Mouse (Mus musculus) neural tube, embryonic 11.5 days (tissue): ENCODE results near the gene Rrp12. TPM values are rescaled to one million over a fixed set of nuclear protein-coding genes. Genes with fewer than 3 reads are reported as not detected.

Source experiments
- ATAC-seq: fragments of 200-750 bp; cut with Nextera tagmentation; 2 replicates; pipeline ENCODE4 v1.8.0; 2017; ENCODE audit warnings: moderate number of reproducible peaks, mild to moderate bottlenecking, moderate TSS enrichment, moderate library complexity; ENCODE audit not compliant: insufficient read depth, low FRiP score, low TSS enrichment
- DNase-seq: peaks from one replicate; pipeline ENCODE4 v3.0.0-alpha.2; 2015; ENCODE audit warnings: low spot score
- H3K27ac ChIP-seq: fragments of 300-500 bp; sonication (generic); 2 replicates; pipeline ENCODE4 v1.5.1; 2014; ENCODE audit warnings: low read depth, mild to moderate bottlenecking, low read length
- H3K27me3 ChIP-seq: fragments of 300-500 bp; sonication (generic); 2 replicates; pipeline ENCODE4 v1.6.1; 2014; ENCODE audit warnings: mild to moderate bottlenecking, low read length, mixed read lengths; ENCODE audit not compliant: control insufficient read depth, insufficient read depth
- H3K36me3 ChIP-seq: fragments of 300-500 bp; sonication (generic); 2 replicates; pipeline ENCODE4 v1.6.1; 2014; ENCODE audit warnings: mild to moderate bottlenecking, low read length, moderate library complexity, mixed read lengths; ENCODE audit not compliant: control insufficient read depth, insufficient read depth
- H3K4me1 ChIP-seq: fragments of 300-500 bp; sonication (generic); 2 replicates; pipeline ENCODE4 v1.6.1; 2014; ENCODE audit warnings: low read length, mixed read lengths; ENCODE audit not compliant: control insufficient read depth, insufficient read depth
- H3K4me2 ChIP-seq: fragments of 300-500 bp; sonication (generic); 2 replicates; pipeline ENCODE4 v1.6.1; 2014; ENCODE audit warnings: low read depth, mild to moderate bottlenecking, moderate library complexity
- H3K4me3 ChIP-seq: fragments of 300-500 bp; sonication (generic); 2 replicates; pipeline ENCODE4 v1.5.1; 2014; ENCODE audit warnings: low read depth, low read length
- H3K9ac ChIP-seq: fragments of 300-500 bp; sonication (generic); 2 replicates; pipeline ENCODE4 v1.6.1; 2014; ENCODE audit warnings: mild to moderate bottlenecking, low read length
- H3K9me3 ChIP-seq: fragments of 300-500 bp; sonication (generic); 2 replicates; pipeline ENCODE4 v1.6.1; 2016; ENCODE audit warnings: low read length; ENCODE audit not compliant: control insufficient read depth
- WGBS: fragments of 180-500 bp; shearing (Covaris S2); extraction: QIAGEN DNeasy Blood & Tissue Kit; methylation state at CpG from one replicate; pipeline ENCODE4 v1.1.7; 2014; 5-methylcytosine and 5-hydroxymethylcytosine counted together
- polyA plus RNA-seq: library from polyadenylated mRNA; unstranded; fragments of >200 nt; fragmentation: Nextera tagmentation; extraction: Ambion mirVana; gene quantifications from 2 replicates; pipeline ENCODE4 v1.2.1, GENCODE M21; 2014

Gene Rrp12
- polyA plus RNA-seq, 1 experiment from 2014 or later, result 20.2 TPM

- Histone ChIP-seq H3K27ac (no peak overlapping the region), H3K9me3 (no peaks in the 10 kb centered on the region), H3K9ac (no peak overlapping the region), H3K27me3 (no peaks in the 10 kb centered on the region), H3K4me1 (peaks cover 11% of the 10 kb centered on the region), H3K36me3 (no peaks in the 10 kb centered on the region), H3K4me2 (no peak overlapping the region), H3K4me3 (no peak overlapping the region)
- DNase-seq (no peak), ATAC-seq (no peak)
- 93% methylated on average over 3 of the region's 3 CpGs for WGBS
These were observed 12.8 kb upstream of the Rrp12 start for GRCm38 (mm10) chr19:41908736-41909135.

GRCm38 (mm10) chr19:41907079-41907760, 11.2 kb upstream of the Rrp12 start:
- no peak overlapping the region for H3K4me3 ChIP-seq
- no peak for DNase-seq

DNA sequence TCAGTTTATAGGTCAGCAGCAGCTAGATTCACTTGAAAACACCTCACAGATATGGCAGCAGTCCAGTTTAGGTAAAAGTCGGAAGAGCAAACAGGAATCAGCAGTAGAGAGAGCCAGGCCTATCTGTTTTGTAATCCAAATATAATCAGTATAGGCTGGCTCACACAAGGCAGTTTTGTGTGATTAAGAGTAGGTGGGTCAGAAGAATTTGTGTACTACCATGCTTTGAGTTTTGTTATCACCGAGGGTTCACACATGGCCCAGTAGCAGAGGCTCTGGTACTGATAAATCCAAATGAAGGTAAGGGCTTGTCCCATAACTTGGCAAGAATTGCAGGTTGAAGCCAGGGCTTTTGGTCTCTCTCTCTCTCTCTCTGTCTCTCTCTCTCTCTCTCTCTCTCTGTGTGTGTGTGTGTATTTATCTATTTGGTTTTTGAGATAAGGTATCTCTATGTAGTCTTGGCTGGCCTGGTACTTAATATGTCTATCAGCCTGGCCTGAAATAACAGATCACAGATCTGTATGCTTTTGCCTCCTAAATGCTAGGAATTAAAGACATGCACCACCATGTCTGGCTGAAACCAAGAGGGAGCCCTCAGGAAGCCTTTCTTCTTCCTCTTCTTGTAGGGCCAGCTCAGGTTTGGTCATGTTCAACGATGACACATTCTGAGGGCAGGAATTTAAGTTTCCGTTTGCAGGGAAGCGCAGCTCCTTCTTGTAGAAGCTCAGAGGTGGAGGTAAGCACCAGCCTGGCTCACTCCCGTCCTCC, 10.5 kb upstream of the Rrp12 start:
- 64% methylated on average over 6 of the region's 6 CpGs for WGBS
- Histone ChIP-seq H3K9me3 (no peaks in the 10 kb centered on the region), H3K4me1 (no peaks in the 10 kb centered on the region), H3K9ac (no peak overlapping the region), H3K4me3 (no peak overlapping the region), H3K27me3 (no peaks in the 10 kb centered on the region), H3K27ac (no peak overlapping the region), H3K4me2 (no peak overlapping the region), H3K36me3 (no peaks in the 10 kb centered on the region)
- DNase-seq, result no peak
- no peak for ATAC-seq

More at GRCm38 (mm10) chr19:41907079-41907760, 11.2 kb upstream of the Rrp12 start:
- Histone ChIP-seq H3K4me1 (no peaks in the 10 kb centered on the region), H3K4me2 (no peak overlapping the region), H3K9ac (no peak overlapping the region), H3K27me3 (no peaks in the 10 kb centered on the region), H3K27ac (no peak overlapping the region), H3K9me3 (no peaks in the 10 kb centered on the region), H3K36me3 (no peaks in the 10 kb centered on the region)
- no peak for ATAC-seq
- 60% methylated on average over 8 of the region's 8 CpGs for WGBS

DNA sequence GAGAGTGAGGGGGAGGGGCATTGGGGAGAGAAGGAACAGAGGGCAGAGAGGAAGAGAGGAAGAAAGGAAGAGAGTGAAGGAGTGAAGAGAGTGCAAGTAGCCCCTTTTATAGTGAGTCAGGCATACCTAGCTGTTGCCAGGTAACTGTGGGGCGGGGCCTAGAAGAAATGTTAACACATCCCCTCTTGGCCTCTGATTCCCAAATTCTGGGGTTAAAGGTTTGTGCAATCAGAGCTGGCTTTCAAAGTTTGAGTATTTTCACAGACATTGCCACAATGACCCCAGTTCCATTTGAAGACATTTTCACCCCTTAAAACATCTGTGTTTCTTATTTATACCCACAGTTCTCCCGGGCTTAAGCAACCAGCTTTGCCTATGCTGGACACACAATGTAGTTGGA, 9.3 kb upstream of the Rrp12 start:
- no peak for DNase-seq
- WGBS, result 74% methylated on average over 2 of the region's 2 CpGs
- ATAC-seq, result no peak

DNA sequence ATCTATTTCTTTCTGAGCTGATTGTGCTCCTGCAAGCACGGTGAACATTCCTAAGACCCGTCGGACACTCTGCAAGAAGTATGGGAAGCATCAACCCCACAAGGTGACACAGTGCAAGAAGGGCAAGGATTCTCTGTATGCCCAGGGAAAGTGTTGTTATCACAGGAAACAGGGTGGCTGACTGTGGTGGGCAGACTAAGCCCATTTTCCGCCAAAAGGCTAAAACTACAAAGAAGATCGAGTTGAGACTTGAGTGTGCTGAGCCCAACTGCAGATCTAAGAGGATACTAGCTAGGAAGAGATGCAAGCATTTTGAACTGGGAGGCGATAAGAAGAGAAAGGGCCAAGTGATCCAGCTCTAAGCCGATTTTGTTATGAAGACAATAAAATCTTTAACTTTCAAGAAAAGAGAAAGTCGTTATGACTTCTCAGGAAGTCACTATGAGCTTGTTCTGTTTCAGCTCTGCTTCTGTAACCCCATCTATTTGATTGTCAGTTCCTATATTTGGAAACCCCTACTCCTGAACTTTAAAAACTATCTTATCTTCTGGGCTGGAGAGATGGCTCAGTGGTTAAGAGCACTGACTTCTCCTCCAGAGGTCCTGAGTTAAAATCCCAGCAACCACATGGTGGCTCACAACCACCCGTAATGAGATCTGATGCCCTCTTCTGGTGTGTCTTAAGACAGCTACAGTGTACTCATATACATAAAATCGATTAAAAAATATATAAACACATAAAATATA, 7.0 kb upstream of the Rrp12 start:
- no peaks in the 10 kb centered on the region for H3K27me3 ChIP-seq
- WGBS, result 88% methylated on average over 10 of the region's 10 CpGs
- ATAC-seq, result no peak

More for the DNA sequence above, 9.3 kb upstream of the Rrp12 start:
- Histone ChIP-seq H3K27ac (no peak overlapping the region), H3K27me3 (no peaks in the 10 kb centered on the region), H3K4me1 (no peaks in the 10 kb centered on the region), H3K4me3 (no peak overlapping the region), H3K9me3 (no peaks in the 10 kb centered on the region), H3K36me3 (no peaks in the 10 kb centered on the region), H3K9ac (no peak overlapping the region), H3K4me2 (no peak overlapping the region)

GRCm38 (mm10) chr19:41901696-41902095, 5.7 kb upstream of the Rrp12 start:
- Histone ChIP-seq H3K4me3 (no peak overlapping the region), H3K27ac (no peak overlapping the region), H3K36me3 (no peaks in the 10 kb centered on the region), H3K4me1 (no peaks in the 10 kb centered on the region), H3K9me3 (no peaks in the 10 kb centered on the region), H3K27me3 (no peaks in the 10 kb centered on the region), H3K4me2 (no peak overlapping the region), H3K9ac (no peak overlapping the region)
- no peak for DNase-seq
- ATAC-seq, result no peak
- WGBS, result 55% methylated on average over 2 of the region's 2 CpGs

More for the DNA sequence above, 7.0 kb upstream of the Rrp12 start:
- Histone ChIP-seq H3K4me2 (no peak overlapping the region), H3K27ac (no peak overlapping the region), H3K4me1 (no peaks in the 10 kb centered on the region), H3K4me3 (no peak overlapping the region), H3K9me3 (no peaks in the 10 kb centered on the region), H3K36me3 (no peaks in the 10 kb centered on the region), H3K9ac (no peak overlapping the region)
- DNase-seq, result no peak

GRCm38 (mm10) chr19:41900495-41901090, 4.6 kb upstream of the Rrp12 start:
- ATAC-seq, result no peak
- no peak overlapping the region for H3K4me3 ChIP-seq
- no peaks in the 10 kb centered on the region for H3K9me3 ChIP-seq
- H3K4me1 ChIP-seq, result no peaks in the 10 kb centered on the region
- H3K36me3 ChIP-seq, result no peaks in the 10 kb centered on the region
- H3K27ac ChIP-seq, result no peak overlapping the region
- no peak overlapping the region for H3K9ac ChIP-seq
- H3K4me2 ChIP-seq, result no peak overlapping the region
- H3K27me3 ChIP-seq, result no peaks in the 10 kb centered on the region
- DNase-seq, result no peak
- 89% methylated on average over 8 of the region's 8 CpGs for WGBS

DNA sequence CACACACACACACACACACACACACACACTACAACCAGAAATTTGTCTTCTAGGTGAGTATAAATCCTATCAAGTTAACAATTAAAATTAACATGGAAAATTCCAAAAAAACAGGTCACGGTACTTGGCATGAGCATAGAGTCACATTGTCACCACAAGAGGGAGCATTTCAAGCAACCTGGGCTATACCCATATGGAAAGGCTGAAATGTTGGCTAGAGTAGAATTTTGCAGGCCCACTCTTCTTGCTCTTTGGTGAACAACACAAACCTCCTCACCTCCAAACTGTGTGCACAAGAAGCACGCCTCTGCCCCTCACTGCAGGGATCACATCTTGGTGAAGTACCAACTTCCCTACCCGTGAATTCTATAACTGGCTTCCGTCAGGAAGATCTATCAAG, 2.9 kb upstream of the Rrp12 start:
- Histone ChIP-seq H3K36me3 (no peaks in the 10 kb centered on the region), H3K27me3 (no peaks in the 10 kb centered on the region), H3K4me3 (no peak overlapping the region), H3K4me2 (no peak overlapping the region), H3K9ac (no peak overlapping the region), H3K27ac (no peak overlapping the region), H3K4me1 (peaks cover 6% of the 10 kb centered on the region; the same call in 1 of the 2 replicates), H3K9me3 (no peaks in the 10 kb centered on the region)
- ATAC-seq, result no peak
- 42% methylated on average over 4 of the region's 4 CpGs for WGBS
- DNase-seq, result peak; percentile 21
